Mouse (Mus musculus): Measurements from ENCODE around the gene Kank1.

DNA sequence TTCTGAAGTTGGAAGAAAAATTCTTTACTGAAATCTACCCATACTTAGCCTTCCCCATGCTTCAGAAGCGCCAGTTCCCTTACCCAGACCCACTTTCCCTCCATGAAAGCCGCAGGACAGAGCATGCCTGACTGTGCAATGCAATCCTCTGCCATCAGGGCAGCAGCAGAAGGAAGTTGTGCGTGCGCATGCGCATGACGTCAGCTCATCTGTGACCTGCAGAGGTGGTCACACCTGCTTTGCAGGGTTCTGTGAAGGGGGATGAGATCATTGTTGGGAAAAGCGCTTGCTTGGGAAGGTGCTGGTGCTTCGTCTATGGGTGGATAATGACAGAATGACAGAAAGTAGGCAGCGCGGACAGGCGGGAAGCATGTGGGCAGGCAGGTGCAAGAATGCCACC lies 155.4 kb downstream of the Kank1 start:
- TF ChIP-seq POLR2A (IDR thresholded peaks at IDR 0.05; ENCODE audit: extremely low read depth, insufficient read depth, low read length): no peak
- TF ChIP-seq CTCF (IDR thresholded peaks at IDR 0.05; ENCODE audit: low read depth, low read length): no peak
